Mouse (Mus musculus): ENCODE measurements around the gene Atp5h. TPM values are rescaled to one million over a fixed set of nuclear protein-coding genes. Genes with fewer than 3 reads are reported as not detected.

Atp5h gene
- polyA plus RNA-seq (2015; fragmentation: Nextera tagmentation; extraction: Ambion mirVana), result 784 and 794 TPM in 2 replicates

GRCm38 (mm10) chr11:115419531-115420237 lies at the start of gene Atp5h, which contains the start of gene Kctd2:
Atp5h (minus strand) TSS chr11:115419962.
Kctd2 (plus strand) TSS chr11:115420128.

GRCm38 (mm10) chr11:115462243-115462891 lies 42.6 kb upstream of the Atp5h start, which contains the start of gene Slc16a5:
Slc16a5 (plus strand) TSS chr11:115462474.

GRCm38 (mm10) chr11:115439906-115440595 lies 20.3 kb upstream of the Atp5h start, which contains the start of gene Trim80:
Trim80 (plus strand) TSS chr11:115440545.

GRCm38 (mm10) chr11:115403338-115404124 lies 16.2 kb downstream of the Atp5h start, which contains the start of gene Mrpl58:
Mrpl58 (plus strand) TSS chr11:115403752.

GRCm38 (mm10) chr11:115381743-115382539 lies 37.8 kb downstream of the Atp5h start, which contains the start of gene Cdr2l:
Cdr2l (plus strand) TSS chr11:115381916.

GRCm38 (mm10) chr11:115367395-115367944 lies 52.3 kb downstream of the Atp5h start, which contains the start of gene Hid1:
Hid1 (minus strand) TSS chr11:115367756.

Small RNA genes lying within 50 kb of the gene (microRNA-seq; reads per million reads assigned to microRNA genes)
- 1.2 reads per million for gene Mir3968

Other genes with a start within 250 kb of the Atp5h start
- 9.5 and 12.8 TPM in 2 replicates for gene Tmem104, start 232.5 kb downstream of the Atp5h start, polyA plus RNA-seq (2015; fragmentation: Nextera tagmentation; extraction: Ambion mirVana)
- gene Nat9, start 232.1 kb downstream of the Atp5h start, polyA plus RNA-seq (2015; fragmentation: Nextera tagmentation; extraction: Ambion mirVana), result 14.3 and 23.2 TPM in 2 replicates
- gene Grin2c, start 152.7 kb downstream of the Atp5h start, polyA plus RNA-seq (2015; fragmentation: Nextera tagmentation; extraction: Ambion mirVana), result 0.16 and 0.17 TPM in 2 replicates
- 5.7 and 6.2 TPM in 2 replicates for gene Fdxr, start 142.9 kb downstream of the Atp5h start, polyA plus RNA-seq (2015; fragmentation: Nextera tagmentation; extraction: Ambion mirVana)
- 0.26 and 0.30 TPM in 2 replicates for gene Fads6, start 122.3 kb downstream of the Atp5h start, polyA plus RNA-seq (2015; fragmentation: Nextera tagmentation; extraction: Ambion mirVana)
- not detected in 2 replicates for gene Otop2, start 112.8 kb downstream of the Atp5h start, polyA plus RNA-seq (2015; fragmentation: Nextera tagmentation; extraction: Ambion mirVana)
- gene Ush1g, start 97.9 kb downstream of the Atp5h start, polyA plus RNA-seq (2015; fragmentation: Nextera tagmentation; extraction: Ambion mirVana), result not detected in 2 replicates
- gene Otop3, start 85.2 kb downstream of the Atp5h start, polyA plus RNA-seq (2015; fragmentation: Nextera tagmentation; extraction: Ambion mirVana), result not detected in 2 replicates
- gene Hid1, start 52.2 kb downstream of the Atp5h start, polyA plus RNA-seq (2015; fragmentation: Nextera tagmentation; extraction: Ambion mirVana), result 11.1 and 12.8 TPM in 2 replicates
- 7.2 and 7.3 TPM in 2 replicates for gene Cdr2l, start 38.0 kb downstream of the Atp5h start, polyA plus RNA-seq (2015; fragmentation: Nextera tagmentation; extraction: Ambion mirVana)
- gene Mrpl58, start 16.2 kb downstream of the Atp5h start, polyA plus RNA-seq (2015; fragmentation: Nextera tagmentation; extraction: Ambion mirVana), result 131 and 132 TPM in 2 replicates
- 11.1 and 11.3 TPM in 2 replicates for gene Kctd2, start 166 bp upstream of the Atp5h start, polyA plus RNA-seq (2015; fragmentation: Nextera tagmentation; extraction: Ambion mirVana)
- not detected in 2 replicates for gene Trim80, start 20.6 kb upstream of the Atp5h start, polyA plus RNA-seq (2015; fragmentation: Nextera tagmentation; extraction: Ambion mirVana)
- gene Slc16a5, start 42.5 kb upstream of the Atp5h start, polyA plus RNA-seq (2015; fragmentation: Nextera tagmentation; extraction: Ambion mirVana), result 0.22 and 0.33 TPM in 2 replicates
- gene Armc7, start 55.7 kb upstream of the Atp5h start, polyA plus RNA-seq (2015; fragmentation: Nextera tagmentation; extraction: Ambion mirVana), result 4.4 and 5.6 TPM in 2 replicates
- 85.1 and 95.3 TPM in 2 replicates for gene Nt5c, start 71.9 kb upstream of the Atp5h start, polyA plus RNA-seq (2015; fragmentation: Nextera tagmentation; extraction: Ambion mirVana)
- 154 and 157 TPM in 2 replicates for gene Jpt1, start 94.4 kb upstream of the Atp5h start, polyA plus RNA-seq (2015; fragmentation: Nextera tagmentation; extraction: Ambion mirVana)
- 464 and 528 TPM in 2 replicates for gene Sumo2, start 116.3 kb upstream of the Atp5h start, polyA plus RNA-seq (2015; fragmentation: Nextera tagmentation; extraction: Ambion mirVana)
- gene Nup85, start 144.5 kb upstream of the Atp5h start, polyA plus RNA-seq (2015; fragmentation: Nextera tagmentation; extraction: Ambion mirVana), result 56.7 and 60.6 TPM in 2 replicates
- gene Mrps7, start 184.0 kb upstream of the Atp5h start, polyA plus RNA-seq (2015; fragmentation: Nextera tagmentation; extraction: Ambion mirVana), result 47.1 and 54.7 TPM in 2 replicates
- 8.4 TPM in 2 replicates for gene Gga3, start 184.1 kb upstream of the Atp5h start, polyA plus RNA-seq (2015; fragmentation: Nextera tagmentation; extraction: Ambion mirVana)
- gene Mif4gd, start 193.0 kb upstream of the Atp5h start, polyA plus RNA-seq (2015; fragmentation: Nextera tagmentation; extraction: Ambion mirVana), result 39.6 and 43.5 TPM in 2 replicates
- 11.5 and 13.6 TPM in 2 replicates for gene Slc25a19, start 208.3 kb upstream of the Atp5h start, polyA plus RNA-seq (2015; fragmentation: Nextera tagmentation; extraction: Ambion mirVana)

All from urinary bladder, postnatal 0 days (tissue).